Mouse (Mus musculus) ovary, postnatal 10 days (tissue): Measurements from ENCODE around the gene Calr.

ENCODE experiments used
- DNase-seq: peaks from one replicate; pipeline ENCODE4 v3.0.0; 2022; ENCODE audit warnings: low spot score

Calr gene

DNA sequence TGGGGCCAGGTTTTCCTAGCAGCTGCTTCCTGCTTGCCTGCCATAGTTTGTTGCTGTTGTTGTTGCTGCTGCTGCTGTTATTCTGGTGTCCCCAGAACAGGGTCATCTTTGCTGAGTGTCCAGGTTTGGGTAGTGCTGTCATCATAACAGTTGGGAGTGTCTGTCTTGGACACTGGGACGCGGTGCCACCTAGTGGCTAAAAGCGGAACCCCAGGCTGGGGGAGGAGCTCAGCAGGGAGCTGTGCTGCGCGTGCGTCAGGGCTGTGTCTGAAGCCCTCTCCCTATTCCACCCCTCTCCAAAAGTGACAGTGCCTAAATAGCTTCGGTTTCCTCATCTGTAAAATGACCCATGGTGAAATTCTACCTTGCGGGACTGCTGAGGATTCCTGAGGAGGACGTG lies 31.2 kb downstream of the Calr start:
- DNase-seq, result peak; percentile 99

GRCm38 (mm10) chr8:84814555-84815441 lies 31.9 kb downstream of the Calr start:
- DNase-seq, result no peak

DNA sequence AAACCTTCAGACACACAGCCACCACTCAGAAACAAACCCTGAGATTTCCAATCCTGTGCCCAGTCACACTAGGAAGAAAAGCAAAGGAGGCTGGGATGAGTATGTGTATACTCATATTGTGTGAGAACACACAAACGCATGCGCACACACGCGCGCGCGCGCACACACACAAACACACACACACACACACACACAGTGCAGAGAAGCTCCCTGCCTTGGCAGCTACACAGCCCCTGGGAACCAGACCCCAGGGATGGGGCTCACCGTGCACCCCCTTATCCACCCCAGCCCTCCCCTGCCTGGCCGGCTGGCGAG lies 32.5 kb downstream of the Calr start:
- DNase-seq, result no peak

- no peak for DNase-seq
Observed at GRCm38 (mm10) chr8:84813830-84814229, 32.9 kb downstream of the Calr start.

GRCm38 (mm10) chr8:84813059-84813458 lies 33.7 kb downstream of the Calr start:
- peak; percentile 72 for DNase-seq

- DNase-seq, result no peak
Observed at GRCm38 (mm10) chr8:84811303-84811702, 35.4 kb downstream of the Calr start.

DNA sequence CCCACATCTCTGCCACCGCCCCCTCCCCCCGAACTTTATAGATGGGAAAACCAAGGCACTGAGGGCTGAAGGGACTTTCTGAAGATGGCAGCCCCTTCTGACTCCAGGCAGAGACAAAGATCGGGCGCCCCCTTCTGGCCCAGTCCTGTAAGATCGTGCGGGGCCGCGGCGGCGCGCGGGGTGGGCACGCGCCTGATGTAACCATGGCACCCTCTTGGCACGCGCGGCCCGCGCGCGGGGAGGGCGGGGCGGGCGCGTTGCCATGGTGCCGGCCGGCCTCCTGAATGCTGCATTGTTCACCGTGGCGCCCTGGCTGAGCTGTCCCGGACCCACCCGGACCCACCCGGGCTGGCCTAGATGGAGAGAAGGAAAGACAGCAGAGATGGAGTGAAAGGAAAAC lies 35.8 kb downstream of the Calr start:
- DNase-seq, result peak; percentile 95

DNA sequence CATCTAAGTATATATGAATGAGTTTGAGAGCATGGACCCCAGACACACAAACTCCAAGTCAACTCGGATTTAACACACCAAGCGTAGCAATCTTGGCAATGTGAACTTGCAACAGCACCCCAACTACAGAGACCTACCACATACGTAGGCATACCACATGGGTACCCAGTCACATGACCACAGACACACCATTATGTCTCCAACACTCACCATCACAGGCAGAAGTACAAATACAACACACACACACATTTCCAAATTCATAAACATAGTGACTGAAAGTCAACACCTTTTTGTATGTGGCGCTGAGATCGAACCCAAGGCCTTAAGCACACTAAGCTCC lies 36.8 kb downstream of the Calr start:
- DNase-seq, result no peak

- DNase-seq, result no peak
Observed at GRCm38 (mm10) chr8:84809109-84809940, 37.4 kb downstream of the Calr start.

DNA sequence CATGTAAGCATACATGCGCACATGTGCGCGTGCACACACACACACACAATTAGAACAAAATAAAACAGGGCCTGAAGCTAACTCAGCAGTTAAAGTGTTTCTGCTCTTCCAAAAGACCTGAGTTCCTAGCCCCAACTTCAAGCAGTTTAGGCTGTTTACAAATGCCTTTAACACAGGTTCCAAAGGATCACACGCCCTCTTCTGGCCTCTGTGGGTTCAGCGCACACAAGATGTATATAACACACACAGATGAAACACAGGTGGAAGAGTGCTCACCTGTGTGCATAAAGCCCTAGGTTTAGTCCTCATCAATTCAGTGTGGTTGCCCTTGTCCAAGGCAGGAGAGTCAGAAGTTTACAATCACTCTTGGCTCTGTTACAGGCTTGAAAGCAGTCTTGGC lies 40.7 kb downstream of the Calr start:
- no peak for DNase-seq

DNA sequence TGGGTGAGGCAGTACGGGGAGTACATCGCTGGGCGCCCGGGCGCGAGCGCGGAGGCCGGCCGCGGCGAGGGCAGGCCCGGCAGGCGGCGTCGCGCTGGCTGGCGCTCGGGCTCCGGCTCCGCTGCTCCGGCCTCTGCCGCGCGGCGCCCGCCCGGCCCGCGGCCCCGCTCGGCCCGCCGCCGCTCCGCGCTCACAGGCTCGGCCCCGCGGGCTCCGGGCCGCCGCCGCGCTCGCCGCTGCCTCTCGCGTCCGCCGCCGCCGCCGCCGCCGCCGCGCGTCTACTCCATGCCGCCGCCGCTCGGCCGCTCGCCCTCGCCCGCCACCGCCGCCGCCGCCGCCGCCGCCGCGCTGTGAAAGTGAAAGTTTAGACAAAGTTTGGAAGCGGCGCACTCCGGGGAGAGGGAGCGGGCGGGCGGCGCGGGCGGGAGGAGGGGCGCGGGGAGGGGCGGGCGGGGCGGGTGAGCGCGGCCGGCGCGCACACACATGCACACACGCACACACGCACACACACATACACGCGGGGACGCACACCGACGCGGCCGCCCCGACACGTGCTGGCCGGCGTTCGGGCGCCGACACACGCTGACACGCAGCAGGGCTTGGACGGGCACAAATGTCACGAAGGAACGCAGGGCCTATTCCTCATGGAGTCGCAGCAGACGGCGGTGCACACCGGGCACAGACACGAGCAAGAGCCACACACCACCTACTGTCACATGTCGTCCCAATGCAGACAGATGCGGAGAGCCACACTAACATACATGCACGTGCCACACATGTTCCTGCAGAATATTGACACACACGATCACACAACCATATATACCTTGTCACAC lies 46.5 kb downstream of the Calr start, which contains the start of gene Nfix:
Gene Nfix, minus strand, starts transcription at position 346 of the 833 bp plus-strand sequence.
- DNase-seq, result no peak

GRCm38 (mm10) chr8:84799136-84799931 lies 47.4 kb downstream of the Calr start:
- DNase-seq, result no peak

DNA sequence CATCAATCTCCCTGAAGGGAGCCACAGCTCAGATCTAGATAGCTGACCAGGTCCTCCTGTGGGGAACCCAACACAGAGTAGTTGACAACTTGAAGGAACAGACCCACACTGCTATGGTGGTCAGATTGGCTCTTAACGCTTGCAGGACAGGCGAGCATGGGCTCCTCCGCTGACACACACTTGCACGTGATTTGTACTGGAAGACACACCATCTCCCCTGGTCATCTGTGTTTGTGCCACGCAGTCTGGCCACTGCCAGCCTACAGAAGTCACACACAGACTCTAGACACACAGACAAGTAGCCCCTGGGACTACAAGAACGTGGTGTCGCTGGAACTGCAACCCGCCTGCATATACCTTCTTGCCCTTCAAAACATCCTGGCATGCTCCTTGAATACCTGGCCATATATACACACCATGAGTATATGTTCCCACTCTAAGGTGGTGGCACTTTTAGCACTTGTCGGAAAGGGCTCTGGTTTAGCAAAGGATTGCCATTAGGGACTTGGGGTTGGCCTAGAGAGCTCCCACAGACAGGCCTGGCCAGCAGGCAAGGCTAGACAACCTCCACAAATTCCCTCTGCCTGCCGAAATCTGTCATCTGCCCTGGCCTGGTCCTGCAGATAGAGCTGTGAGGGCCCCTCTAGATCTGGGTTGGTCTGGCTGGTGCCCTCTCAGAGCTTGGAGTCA lies 48.1 kb downstream of the Calr start:
- DNase-seq, result no peak

- DNase-seq, result no peak
Observed at GRCm38 (mm10) chr8:84797971-84798370, 48.8 kb downstream of the Calr start.

DNA sequence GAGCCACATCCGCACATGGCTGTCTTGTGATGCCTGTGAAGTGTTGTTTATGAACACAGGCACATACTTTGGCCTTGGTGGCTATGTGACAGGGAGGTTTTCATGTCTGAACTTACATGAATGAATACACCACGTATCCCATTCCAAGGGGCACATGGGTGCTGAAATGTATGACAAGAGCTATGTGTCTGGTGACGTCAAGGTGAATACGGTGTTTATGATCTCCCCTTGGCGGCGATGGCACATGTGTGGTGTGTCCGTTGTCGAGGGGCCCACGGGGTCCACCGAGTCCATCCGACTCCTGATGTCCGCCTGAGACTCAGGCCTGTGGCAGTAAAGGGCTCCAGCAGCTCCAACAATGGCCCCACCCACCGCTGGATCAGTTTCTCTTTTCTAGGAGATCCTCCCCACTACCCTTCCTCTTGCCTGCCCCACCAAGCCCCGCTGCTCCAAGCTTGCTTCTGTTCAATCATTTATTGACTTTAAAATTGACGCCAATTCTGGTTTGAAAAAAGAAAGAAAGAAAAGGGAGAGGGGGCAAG lies 49.4 kb downstream of the Calr start:
- no peak for DNase-seq

GRCm38 (mm10) chr8:84794486-84794885 lies 52.2 kb downstream of the Calr start:
- DNase-seq, result no peak

GRCm38 (mm10) chr8:84793791-84794485 lies 52.8 kb downstream of the Calr start:
- DNase-seq, result no peak

- no peak for DNase-seq
Observed at GRCm38 (mm10) chr8:84793134-84793533, 53.6 kb downstream of the Calr start.

- no peak for DNase-seq
Observed at GRCm38 (mm10) chr8:84792429-84792947, 54.2 kb downstream of the Calr start.
